Mouse (Mus musculus) lung, adult 2 months (tissue): ENCODE measurements around the gene Rdm1.
"Not testable (repeated sequence)": the region's sequence is repeated elsewhere in the genome, so short reads cannot be mapped to it uniquely, and the experiment has no call there.

Source experiments
- CTCF ChIP-seq: fragments of 200-500 bp; IDR thresholded peaks from 2 replicates; pipeline ENCODE4 v1.5.1; 2011; ENCODE audit warnings: mild to moderate bottlenecking, low read length, control low read depth; ENCODE audit not compliant: insufficient read depth
- POLR2A ChIP-seq: fragments of 200-500 bp; IDR thresholded peaks from 2 replicates; pipeline ENCODE4 v1.6.1; 2011; ENCODE audit warnings: low read depth, mild to moderate bottlenecking, control low read depth, low read length, borderline replicate concordance; ENCODE audit errors: extremely low read depth

DNA sequence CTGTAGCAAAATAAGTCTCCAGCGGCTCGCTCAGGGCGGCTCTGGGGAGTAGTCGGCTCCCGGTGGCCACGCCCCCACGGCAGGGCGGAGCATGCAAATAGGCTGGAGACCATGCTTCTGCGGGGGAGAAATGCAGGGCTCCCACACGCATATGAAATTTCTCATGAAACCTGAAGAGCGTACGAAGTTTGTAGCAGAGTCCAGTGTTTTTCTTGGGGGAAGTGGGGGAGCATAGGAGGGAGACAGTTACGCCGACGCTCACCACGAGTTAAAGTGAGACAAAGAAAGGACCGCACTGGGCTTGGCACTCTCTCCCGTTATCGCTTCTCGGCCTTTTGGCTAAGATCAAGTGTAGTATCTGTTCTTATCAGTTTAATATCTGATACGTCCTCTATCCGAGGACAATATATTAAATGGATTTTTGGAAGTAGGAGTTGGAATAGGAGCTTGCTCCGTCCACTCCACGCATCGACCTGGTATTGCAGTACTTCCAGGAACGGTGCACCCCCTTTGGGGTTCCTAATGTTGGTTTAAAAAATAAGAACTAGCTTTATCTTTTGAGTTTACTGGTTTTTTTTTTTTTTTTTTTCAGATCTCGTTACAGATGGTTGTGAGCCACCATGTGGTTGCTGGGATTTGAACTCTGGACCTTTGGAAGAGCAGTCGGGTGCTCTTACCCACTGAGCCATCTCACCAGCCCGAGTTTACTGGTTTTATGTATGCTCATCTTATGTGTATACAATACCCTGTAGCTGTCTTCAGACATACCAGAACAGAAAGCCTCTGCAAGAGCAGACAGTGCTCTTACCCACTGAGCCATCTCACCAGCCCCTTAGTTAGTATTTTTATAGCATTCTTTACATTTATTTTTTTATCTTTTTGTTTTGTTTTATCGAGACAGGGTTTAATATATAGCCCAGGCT lies 22.2 kb upstream of the Rdm1 start:
- TF ChIP-seq CTCF = not testable (repeated sequence)
- TF ChIP-seq POLR2A = peak; percentile 13; the same call in 1 of the 2 replicates
